Mouse (Mus musculus): ENCODE measurements around the gene Armc6.

The Armc6 gene

GRCm38 (mm10) chr8:70195762-70196161 lies 38.5 kb downstream of the Armc6 start:
- no peak for DNase-seq (ENCODE audit: low spot score in 2 of 2)

DNA sequence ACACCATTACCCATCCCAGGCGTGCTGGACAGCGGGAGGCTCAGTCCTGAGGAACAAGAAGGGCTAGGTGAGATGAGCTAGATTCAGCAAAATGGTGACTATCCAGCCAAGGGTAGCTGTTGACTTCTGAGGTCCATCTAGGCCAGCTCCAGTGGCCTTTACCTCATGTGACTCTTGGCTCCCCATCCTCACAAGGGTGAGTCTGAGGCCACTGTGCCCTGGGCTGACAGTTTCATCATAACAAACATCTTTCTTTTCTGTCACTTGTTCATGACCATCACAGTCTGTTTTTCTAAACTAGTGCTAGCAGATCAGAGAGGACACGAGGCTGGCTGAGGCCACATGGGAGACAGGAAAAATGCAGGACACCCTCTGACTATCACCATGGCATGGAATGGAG lies 40.1 kb downstream of the Armc6 start:
- no peak for DNase-seq (ENCODE audit: low spot score in 2 of 2)

- DNase-seq (ENCODE audit: low spot score in 2 of 2): no peak
Observed at GRCm38 (mm10) chr8:70193238-70193637, 41.0 kb downstream of the Armc6 start.

DNA sequence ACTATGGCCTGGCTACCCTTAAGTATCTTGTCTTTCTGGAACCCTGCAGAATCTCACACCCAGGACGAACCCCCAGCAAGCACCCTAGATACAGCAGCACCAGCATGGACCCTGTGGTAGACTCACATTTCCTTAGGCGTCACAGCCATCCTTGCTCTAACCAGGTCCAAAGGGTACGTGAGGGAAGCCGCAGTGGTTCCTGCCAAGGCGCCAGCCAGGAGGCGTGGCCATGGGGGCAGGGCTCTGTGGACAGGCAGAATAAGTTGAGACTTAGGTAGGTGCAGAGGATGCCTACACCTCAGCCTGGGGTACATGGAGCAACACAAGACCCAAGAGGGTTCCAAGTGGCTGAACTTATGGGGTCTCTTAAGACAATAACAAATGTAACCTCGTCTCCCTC lies 45.6 kb downstream of the Armc6 start:
- DNase-seq (ENCODE audit: low spot score in 2 of 2): no peak

DNA sequence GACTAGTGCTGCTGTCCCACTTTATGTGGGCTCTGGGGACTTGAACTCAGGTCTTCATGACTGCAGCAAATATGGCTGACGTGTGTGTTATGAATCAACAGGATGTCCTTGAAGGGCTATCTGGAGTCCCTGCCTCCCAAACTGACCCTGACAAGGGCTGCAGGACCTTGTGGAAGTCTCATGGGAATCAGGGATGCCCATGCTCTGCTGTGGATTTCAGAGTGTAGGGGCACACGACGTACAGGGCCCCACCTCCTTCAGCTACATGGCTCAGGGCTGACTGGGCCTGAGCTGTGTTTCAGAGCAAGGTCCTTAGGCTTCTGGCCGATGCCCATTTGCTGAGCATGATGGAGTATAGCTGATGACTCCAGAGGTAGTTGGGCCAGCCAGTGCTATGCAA lies 51.1 kb downstream of the Armc6 start:
- DNase-seq (ENCODE audit: low spot score in 2 of 2): no peak

- DNase-seq (ENCODE audit: low spot score in 2 of 2): no peak
Observed at GRCm38 (mm10) chr8:70181903-70182252, 52.4 kb downstream of the Armc6 start.

- DNase-seq (ENCODE audit: low spot score in 2 of 2): no peak
Observed at GRCm38 (mm10) chr8:70181212-70181902, 52.9 kb downstream of the Armc6 start.

DNA sequence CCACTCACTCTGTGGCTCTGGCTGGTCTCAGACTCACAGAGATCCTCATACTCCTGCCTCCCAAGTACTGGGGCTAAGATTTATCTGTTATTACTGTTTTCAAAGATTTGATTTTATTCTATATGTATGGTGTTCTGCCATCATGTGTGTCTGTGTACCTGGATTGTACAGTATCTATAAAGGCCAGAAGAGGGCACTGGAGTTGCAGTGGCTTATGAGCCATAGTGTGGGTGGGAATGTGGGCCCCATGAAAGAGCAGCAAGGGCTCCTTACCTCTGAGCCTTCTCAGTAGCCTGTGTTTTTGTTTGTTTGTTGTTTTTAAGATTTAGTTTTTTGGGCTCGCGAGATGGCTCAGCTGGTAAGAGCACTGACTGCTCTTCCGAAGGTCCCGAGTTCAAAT lies 55.2 kb downstream of the Armc6 start:
- no peak for DNase-seq (ENCODE audit: low spot score in 2 of 2)

- DNase-seq (ENCODE audit: low spot score in 2 of 2): no peak
Observed at GRCm38 (mm10) chr8:70178231-70178630, 56.0 kb downstream of the Armc6 start.

DNA sequence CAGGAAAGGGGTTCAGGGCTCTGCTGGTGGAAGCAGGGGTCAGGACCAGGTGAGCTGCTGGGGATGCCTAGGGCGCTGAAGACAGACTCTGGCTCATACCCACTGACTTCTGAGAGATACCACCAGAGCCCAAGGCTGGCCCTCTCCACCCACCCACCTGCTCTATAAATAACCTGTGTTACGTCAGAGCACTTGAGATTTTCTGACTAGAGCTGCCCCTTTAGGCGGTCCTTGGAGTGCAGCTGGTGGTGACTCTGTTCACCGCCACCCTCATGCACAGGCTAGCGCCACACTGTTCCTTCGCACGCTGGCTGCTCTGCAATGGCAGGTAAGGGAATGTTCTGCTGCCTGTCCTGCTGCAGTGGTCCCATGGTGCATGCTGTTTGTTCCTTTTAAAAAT lies 60.2 kb downstream of the Armc6 start:
- DNase-seq (ENCODE audit: low spot score in 2 of 2): no peak

GRCm38 (mm10) chr8:70173320-70173719 lies 60.9 kb downstream of the Armc6 start:
- no peak for DNase-seq (ENCODE audit: low spot score in 2 of 2)

DNA sequence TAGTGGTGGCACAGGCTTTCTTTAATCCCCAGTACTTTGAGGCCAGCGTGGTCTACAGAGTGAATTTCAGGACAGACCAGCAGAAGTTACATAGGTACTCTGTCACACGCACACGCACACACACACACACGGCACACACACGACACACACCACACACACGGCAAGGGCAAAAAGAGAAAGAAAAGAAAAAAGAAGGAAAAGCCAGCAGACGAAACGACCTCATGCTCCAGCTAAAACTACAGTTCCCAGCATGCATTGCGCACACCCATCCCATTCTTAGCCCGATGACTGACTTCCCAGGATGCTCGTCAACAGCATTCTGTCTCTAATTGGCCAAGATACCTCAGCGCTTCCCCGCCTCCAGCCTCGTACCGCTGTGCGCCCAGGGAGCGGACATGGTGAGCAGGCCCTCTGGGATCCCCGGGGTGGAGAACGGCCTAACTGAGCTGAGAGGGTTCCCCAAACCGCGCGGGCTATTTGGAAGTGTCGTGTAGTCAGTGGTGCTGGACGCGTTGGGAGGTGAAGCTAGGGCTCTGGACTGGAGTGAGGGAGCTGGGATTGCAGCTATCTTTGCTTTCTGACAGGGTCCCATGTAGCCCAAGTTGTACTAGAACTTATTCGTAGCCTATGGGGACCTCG lies 62.1 kb downstream of the Armc6 start, which contains the start of gene Tmem161a:
TSS of gene Tmem161a (plus strand) at position 314 of the 639 bp plus-strand sequence.
- peak; percentile 85 to 91 for DNase-seq (ENCODE audit: low spot score in 2 of 2)

DNA sequence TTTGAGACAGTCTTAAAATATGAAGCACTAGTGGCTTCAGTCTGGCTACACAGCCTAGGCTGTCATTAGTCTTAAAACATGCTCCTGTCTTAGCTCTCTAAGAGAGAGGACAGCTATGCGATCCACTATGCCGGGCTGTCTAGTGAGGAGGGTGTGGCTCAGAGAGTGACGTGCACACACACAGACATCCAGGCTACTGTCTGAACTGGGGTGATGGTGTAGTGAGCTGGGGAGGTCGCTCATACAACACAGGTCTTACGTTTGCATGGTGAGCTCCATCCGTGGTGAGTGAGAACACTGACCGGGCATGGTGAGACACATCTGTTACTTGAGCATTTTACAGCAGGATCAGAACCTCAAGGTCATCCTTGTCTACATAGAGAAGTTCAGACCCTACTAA lies 63.0 kb downstream of the Armc6 start:
- no peak for DNase-seq (ENCODE audit: low spot score in 2 of 2)

- no peak for DNase-seq (ENCODE audit: low spot score in 2 of 2)
Observed at GRCm38 (mm10) chr8:70170748-70171147, 63.5 kb downstream of the Armc6 start.

Data from urinary bladder, postnatal 4 days (tissue).